Mouse (Mus musculus): ENCODE data around the gene March4. TPM values are rescaled to one million over a fixed set of nuclear protein-coding genes. Genes with fewer than 3 reads are reported as not detected.

Gene March4
- polyA plus RNA-seq, 2 experiments = not detected

- no peaks in the 10 kb centered on the region for H3K4me1 ChIP-seq (replicated peaks; ENCODE audit: control insufficient read depth in 2 of 2, insufficient read depth in 2 of 2, low read length in 1 of 2)
- ATAC-seq (ENCODE audit: insufficient read depth) = no peak
- H3K9ac ChIP-seq (replicated peaks) = no peak overlapping the region
- WGBS (ENCODE audit: insufficient replicate concordance) = 61% methylated on average over 4 of the region's 4 CpGs
- H3K4me3 ChIP-seq (ENCODE audit: insufficient read depth in 1 of 2, low read depth in 2 of 2, low read length in 2 of 2) = no peak overlapping the region
- DNase-seq (ENCODE audit: low read depth in 3 of 3, low spot score in 3 of 3) = no peak
- no peaks in the 10 kb centered on the region for H3K9me3 ChIP-seq (ENCODE audit: control insufficient read depth, low read length)
- TF ChIP-seq EP300 (IDR thresholded peaks at IDR 0.05; ENCODE audit: low read depth) (no peak), CTCF (IDR thresholded peaks at IDR 0.05; ENCODE audit: low read depth) (no peak)
- no peak overlapping the region for H3K4me2 ChIP-seq (ENCODE audit: low read depth)
- H3K27ac ChIP-seq = no peak overlapping the region
- H3K27me3 ChIP-seq (ENCODE audit: control insufficient read depth, insufficient read depth, low read length) = no peaks in the 10 kb centered on the region
- no peaks in the 10 kb centered on the region for H3K36me3 ChIP-seq (replicated peaks; ENCODE audit: control insufficient read depth, insufficient read depth, low read depth)
Observed at GRCm38 (mm10) chr1:72455923-72456322, 80.8 kb downstream of the March4 start.

- no peak for ATAC-seq (ENCODE audit: insufficient read depth)
- Histone ChIP-seq H3K36me3 (replicated peaks; ENCODE audit: control insufficient read depth, insufficient read depth, low read depth) (no peaks in the 10 kb centered on the region), H3K9ac (replicated peaks) (no peak overlapping the region), H3K4me1 (replicated peaks; ENCODE audit: control insufficient read depth in 2 of 2, insufficient read depth in 2 of 2, low read length in 1 of 2) (no peaks in the 10 kb centered on the region), H3K4me3 (ENCODE audit: insufficient read depth in 1 of 2, low read depth in 2 of 2, low read length in 2 of 2) (no peak overlapping the region), H3K4me2 (ENCODE audit: low read depth) (no peak overlapping the region), H3K27ac (no peak overlapping the region), H3K27me3 (ENCODE audit: control insufficient read depth, insufficient read depth, low read length) (no peaks in the 10 kb centered on the region), H3K9me3 (ENCODE audit: control insufficient read depth, low read length) (no peaks in the 10 kb centered on the region)
- 57% methylated on average over 6 of the region's 6 CpGs for WGBS (ENCODE audit: insufficient replicate concordance)
- TF ChIP-seq CTCF (IDR thresholded peaks at IDR 0.05; ENCODE audit: low read depth) = no peak
- no peak for TF ChIP-seq EP300 (IDR thresholded peaks at IDR 0.05; ENCODE audit: low read depth)
- no peak for DNase-seq (ENCODE audit: low read depth in 3 of 3, low spot score in 3 of 3)
Observed at GRCm38 (mm10) chr1:72454733-72455201, 82.0 kb downstream of the March4 start.

- Histone ChIP-seq H3K9ac (replicated peaks) (no peak overlapping the region), H3K4me2 (ENCODE audit: low read depth) (no peak overlapping the region), H3K9me3 (ENCODE audit: control insufficient read depth, low read length) (no peaks in the 10 kb centered on the region), H3K4me3 (ENCODE audit: insufficient read depth in 1 of 2, low read depth in 2 of 2, low read length in 2 of 2) (no peak overlapping the region), H3K4me1 (replicated peaks; ENCODE audit: control insufficient read depth in 2 of 2, insufficient read depth in 2 of 2, low read length in 1 of 2) (no peaks in the 10 kb centered on the region), H3K36me3 (replicated peaks; ENCODE audit: control insufficient read depth, insufficient read depth, low read depth) (no peaks in the 10 kb centered on the region), H3K27me3 (ENCODE audit: control insufficient read depth, insufficient read depth, low read length) (no peaks in the 10 kb centered on the region), H3K27ac (no peak overlapping the region)
- ATAC-seq (ENCODE audit: insufficient read depth) (no peak), DNase-seq (ENCODE audit: low read depth in 3 of 3, low spot score in 3 of 3) (no peak)
- 55% methylated on average over 2 of the region's 2 CpGs for WGBS (ENCODE audit: insufficient replicate concordance)
- no peak for TF ChIP-seq EP300 (IDR thresholded peaks at IDR 0.05; ENCODE audit: low read depth)
- TF ChIP-seq CTCF (IDR thresholded peaks at IDR 0.05; ENCODE audit: low read depth) = no peak
Observed at GRCm38 (mm10) chr1:72452839-72453238, 83.9 kb downstream of the March4 start.

- WGBS (ENCODE audit: insufficient replicate concordance) = 57% methylated on average over 4 of the region's 4 CpGs
- Histone ChIP-seq H3K36me3 (replicated peaks; ENCODE audit: control insufficient read depth, insufficient read depth, low read depth) (no peaks in the 10 kb centered on the region), H3K4me2 (ENCODE audit: low read depth) (no peak overlapping the region), H3K4me3 (ENCODE audit: insufficient read depth in 1 of 2, low read depth in 2 of 2, low read length in 2 of 2) (no peak overlapping the region), H3K9ac (replicated peaks) (no peak overlapping the region), H3K4me1 (replicated peaks; ENCODE audit: control insufficient read depth in 2 of 2, insufficient read depth in 2 of 2, low read length in 1 of 2) (no peaks in the 10 kb centered on the region), H3K27me3 (ENCODE audit: control insufficient read depth, insufficient read depth, low read length) (no peaks in the 10 kb centered on the region), H3K27ac (no peak overlapping the region), H3K9me3 (ENCODE audit: control insufficient read depth, low read length) (no peaks in the 10 kb centered on the region)
- ATAC-seq (ENCODE audit: insufficient read depth) (no peak), DNase-seq (ENCODE audit: low read depth in 3 of 3, low spot score in 3 of 3) (no peak)
- TF ChIP-seq CTCF (IDR thresholded peaks at IDR 0.05; ENCODE audit: low read depth) (no peak), EP300 (IDR thresholded peaks at IDR 0.05; ENCODE audit: low read depth) (no peak)
Observed at GRCm38 (mm10) chr1:72450790-72451189, 85.9 kb downstream of the March4 start.

- Histone ChIP-seq H3K36me3 (replicated peaks; ENCODE audit: control insufficient read depth, insufficient read depth, low read depth) (no peaks in the 10 kb centered on the region), H3K4me1 (replicated peaks; ENCODE audit: control insufficient read depth in 2 of 2, insufficient read depth in 2 of 2, low read length in 1 of 2) (no peaks in the 10 kb centered on the region), H3K27ac (no peak overlapping the region), H3K4me3 (ENCODE audit: insufficient read depth in 1 of 2, low read depth in 2 of 2, low read length in 2 of 2) (no peak overlapping the region), H3K27me3 (ENCODE audit: control insufficient read depth, insufficient read depth, low read length) (no peaks in the 10 kb centered on the region), H3K4me2 (ENCODE audit: low read depth) (no peak overlapping the region), H3K9ac (replicated peaks) (no peak overlapping the region), H3K9me3 (ENCODE audit: control insufficient read depth, low read length) (no peaks in the 10 kb centered on the region)
- TF ChIP-seq EP300 (IDR thresholded peaks at IDR 0.05; ENCODE audit: low read depth) (no peak), CTCF (IDR thresholded peaks at IDR 0.05; ENCODE audit: low read depth) (no peak)
- DNase-seq (ENCODE audit: low read depth in 3 of 3, low spot score in 3 of 3) (no peak), ATAC-seq (ENCODE audit: insufficient read depth) (no peak)
- WGBS (ENCODE audit: insufficient replicate concordance) = 36% methylated on average over 3 of the region's 3 CpGs
Observed at GRCm38 (mm10) chr1:72449752-72450151, 87.0 kb downstream of the March4 start.
